Mouse (Mus musculus): ENCODE measurements at regions not wholly inside any gene's neighbourhood (a gene's known extent, or its start where the extent isn't known, plus 50 kb on each side); places are given as distances from the start of the nearest gene placed in this dataset.
"Not testable (repeated sequence)": the region's sequence is repeated elsewhere in the genome, so short reads cannot be mapped to it uniquely, and the experiment has no call there.

DNA sequence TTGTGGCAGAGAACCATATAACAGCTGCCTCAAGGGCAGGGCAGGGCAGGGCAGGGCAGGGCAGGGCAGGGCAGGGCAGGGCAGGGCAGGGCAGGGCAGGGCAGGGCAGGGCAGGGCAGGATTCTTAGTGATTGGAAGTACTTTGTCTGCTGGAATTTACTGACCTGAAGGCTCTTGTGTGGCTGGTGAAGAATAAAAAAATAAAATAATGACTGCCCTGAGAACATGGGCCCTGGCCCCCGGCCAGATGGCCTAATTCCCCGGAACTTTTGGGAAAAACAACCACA, 169.3 kb downstream of the Qk start:
- not testable (repeated sequence) for DNase-seq (ENCODE audit: low read depth)

DNA sequence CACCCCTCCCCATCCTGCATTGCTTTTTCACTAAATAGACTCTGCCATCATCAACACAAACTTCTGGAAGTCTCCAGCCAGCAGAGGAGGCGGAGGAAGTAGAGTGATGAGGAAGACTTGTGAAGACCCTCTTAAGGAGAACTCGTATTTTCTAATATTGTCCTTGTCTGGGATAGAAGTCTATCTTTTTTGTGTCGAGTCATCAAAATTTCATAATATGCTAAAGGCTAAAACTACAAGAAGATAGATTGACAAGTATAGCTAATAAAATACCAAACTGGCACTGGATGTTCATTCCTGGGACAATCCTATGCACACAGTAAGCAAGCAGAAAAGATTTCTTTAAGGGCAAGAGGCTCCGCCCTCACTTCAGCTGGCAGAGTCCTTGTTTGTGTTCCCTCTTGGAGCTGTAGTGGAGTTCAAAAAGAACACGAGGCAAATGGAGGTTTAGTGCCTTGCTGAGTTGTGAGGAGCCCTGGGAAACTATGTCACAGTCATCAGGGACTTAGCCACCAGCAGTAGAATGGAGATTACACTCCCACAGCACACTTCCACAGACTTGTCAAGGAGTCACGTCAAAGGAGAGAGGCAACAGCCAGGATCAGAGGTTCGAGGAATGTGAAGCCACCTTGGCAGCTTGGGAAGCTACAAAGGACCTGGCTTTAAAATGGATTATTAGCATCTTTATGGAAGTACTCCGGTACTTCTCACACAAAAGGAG, 169.8 kb downstream of the Qk start:
- no peak for DNase-seq (ENCODE audit: low read depth)

DNA sequence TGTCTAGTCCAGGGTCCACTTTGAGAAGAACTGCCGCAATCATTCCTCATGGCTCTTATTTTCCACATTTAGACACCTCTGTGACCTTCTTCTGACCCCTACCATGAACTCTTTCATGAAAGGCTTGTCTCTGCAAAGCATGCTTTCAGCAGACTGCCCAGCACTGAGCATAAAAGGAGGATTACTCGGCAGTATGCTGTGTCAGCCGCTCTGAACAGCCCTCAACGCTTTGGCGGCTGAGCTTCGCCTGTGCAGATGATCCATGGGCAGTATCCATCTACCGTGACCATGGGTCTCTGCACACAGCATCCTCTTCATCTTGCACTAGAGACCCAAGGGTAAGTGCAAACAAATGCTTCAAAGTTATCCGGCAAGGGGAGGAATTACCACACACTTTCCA, 172.5 kb downstream of the Qk start:
- DNase-seq (ENCODE audit: low read depth), result no peak

DNA sequence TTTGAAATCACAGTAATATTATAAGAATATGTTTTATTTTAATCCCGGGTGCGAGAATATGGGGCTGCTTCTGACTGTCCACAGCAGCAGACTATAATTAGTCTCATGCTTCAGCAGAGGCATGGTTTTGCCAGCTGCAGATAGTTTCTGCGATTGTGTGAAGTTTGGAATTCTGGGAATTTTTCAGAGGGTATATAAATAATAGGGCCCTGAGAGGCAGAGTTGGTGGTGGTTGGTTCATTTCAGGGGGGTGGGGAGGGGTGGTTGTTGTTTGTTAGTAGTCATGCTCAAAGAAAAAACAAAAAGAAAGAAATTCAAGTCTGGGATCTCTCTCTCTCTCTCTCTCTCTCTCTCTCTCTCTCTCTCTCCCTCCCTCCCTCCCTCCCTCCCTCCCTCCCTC, 173.1 kb downstream of the Qk start:
- DNase-seq (ENCODE audit: low read depth), result no peak

DNA sequence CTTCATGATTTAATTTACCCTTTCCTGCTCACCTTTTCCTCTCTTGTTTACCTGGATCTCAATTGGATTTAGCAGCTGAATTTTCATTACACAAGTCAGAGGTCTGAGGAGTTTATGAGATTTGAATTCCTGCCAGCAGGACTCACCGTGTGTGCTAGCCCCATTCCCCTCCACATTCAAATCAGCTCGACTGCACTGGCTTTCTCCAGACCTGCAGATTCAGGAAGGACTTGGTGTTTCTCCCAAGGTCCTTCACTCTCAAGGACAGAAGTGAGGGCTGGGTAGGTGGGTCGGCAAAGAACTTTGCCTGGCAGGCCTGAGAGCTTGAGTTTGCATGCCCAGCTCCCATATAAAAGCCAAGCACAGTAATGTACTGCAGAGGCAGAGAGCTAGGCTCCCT, 180.8 kb downstream of the Qk start:
- DNase-seq (ENCODE audit: low read depth), result no peak

DNA sequence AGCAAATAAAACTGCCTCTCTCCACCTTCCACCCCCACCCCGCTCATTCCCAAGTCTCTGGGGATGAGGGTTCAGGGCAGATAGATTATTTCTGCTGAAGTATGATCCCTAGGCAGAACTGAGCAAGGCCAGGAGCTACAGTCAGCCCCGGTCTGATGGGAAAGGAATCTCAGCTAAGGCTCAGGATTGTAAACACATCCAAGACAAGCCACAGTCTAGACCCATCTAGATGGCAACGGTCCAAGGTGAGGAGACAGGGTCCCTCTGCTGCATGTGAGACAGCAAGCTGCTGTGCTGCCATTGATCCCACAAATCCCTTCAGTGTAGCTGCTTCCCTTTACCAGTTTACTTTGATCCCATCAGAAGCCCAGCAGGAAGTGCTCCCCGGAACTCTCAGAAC, 181.3 kb downstream of the Qk start:
- no peak for DNase-seq (ENCODE audit: low read depth)

DNA sequence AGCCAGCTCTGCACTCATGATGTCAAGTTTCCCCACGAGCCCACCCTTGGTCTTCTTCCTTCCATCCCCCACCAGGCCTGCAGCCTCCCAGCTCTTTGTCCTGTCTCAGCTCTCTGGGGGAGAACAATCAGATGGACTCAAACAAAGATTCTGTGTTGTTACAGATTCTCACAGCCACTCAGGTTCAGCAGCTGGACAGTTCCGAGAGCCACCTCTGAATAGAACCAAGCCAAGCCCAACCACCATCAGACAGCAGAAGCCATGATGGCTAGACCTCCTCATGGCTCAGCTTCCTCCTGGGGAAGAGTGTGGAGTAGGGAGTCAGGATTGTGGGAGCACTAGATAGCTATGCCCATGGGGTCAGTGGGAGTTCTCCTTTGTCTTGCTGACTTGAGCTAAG, 184.5 kb downstream of the Qk start:
- DNase-seq (ENCODE audit: low read depth), result no peak

DNA sequence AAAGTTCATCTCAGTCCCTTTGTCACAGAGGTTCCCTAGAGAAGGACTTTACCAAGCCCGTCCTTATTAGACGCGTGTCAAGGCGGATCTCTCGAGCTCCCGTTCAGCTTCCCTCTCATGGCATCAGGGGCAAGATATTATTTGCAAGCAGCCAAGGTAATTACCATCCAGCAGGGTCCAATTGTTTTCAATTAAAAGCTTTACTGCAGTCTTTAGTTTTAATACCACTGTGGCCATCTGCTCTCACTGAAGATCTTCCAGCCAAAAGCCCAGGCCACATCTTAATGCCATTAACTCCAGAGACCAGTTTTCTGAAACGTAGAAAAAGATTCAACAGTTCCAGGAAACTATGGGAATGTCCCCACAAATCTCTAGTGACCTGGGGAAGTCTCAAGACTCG, 191.1 kb downstream of the Qk start:
- DNase-seq (ENCODE audit: low read depth), result no peak

DNA sequence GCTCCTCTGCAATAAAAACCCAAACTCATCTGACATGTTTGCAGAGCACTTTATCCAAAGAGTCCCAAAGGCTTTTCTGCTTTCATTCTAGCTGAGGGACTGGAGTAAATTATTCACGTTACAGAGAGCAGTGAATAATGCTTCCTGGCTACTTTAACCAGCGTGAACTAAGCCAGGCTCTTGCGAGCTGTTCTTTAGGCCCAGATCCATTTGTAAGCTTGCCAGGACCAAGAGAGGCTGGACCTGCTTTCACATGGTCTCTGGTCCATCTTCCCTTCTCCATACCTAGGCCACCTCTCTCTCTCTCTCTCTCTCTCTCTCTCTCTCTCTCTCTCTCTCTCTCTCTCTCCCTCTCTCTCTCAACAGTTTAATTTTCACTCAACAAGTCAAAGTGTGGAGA, 197.2 kb downstream of the Qk start:
- peak; percentile 7 for DNase-seq (ENCODE audit: low read depth)

DNA sequence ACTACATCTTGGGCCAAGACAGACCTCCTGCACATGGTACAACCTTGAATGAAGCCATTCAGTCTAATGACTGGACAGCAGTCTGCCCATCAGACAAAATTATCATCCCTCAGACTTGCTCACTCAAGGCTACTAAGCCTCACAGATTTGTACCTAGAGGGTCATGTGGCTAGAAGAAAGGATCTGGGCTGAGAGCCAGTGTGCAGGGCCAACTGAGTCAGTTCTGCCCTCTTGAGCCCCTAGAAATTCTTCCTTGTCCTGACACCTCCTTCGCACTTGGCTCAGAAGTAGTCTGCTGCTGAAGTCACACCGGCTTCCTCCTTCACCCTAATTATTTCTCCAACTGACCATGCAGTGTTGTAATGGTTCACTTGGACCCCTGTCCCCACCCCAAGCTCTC, 207.5 kb downstream of the Qk start:
- no peak for DNase-seq (ENCODE audit: low read depth)

DNA sequence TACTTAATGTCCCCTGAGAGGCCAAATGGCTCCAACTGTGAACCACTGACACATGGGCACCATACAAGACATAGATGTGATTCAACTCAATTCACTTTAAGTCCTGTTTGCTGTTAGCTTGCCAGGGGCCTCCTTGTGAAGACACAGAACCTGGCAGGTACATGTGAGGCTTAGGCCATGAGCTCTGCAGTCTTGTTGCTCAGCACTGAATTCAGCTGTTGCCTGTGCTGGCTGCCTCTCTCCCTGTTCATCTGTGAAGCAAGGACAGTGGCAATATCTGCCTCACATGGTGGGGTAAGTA, 209.3 kb downstream of the Qk start:
- no peak for DNase-seq (ENCODE audit: low read depth)

DNA sequence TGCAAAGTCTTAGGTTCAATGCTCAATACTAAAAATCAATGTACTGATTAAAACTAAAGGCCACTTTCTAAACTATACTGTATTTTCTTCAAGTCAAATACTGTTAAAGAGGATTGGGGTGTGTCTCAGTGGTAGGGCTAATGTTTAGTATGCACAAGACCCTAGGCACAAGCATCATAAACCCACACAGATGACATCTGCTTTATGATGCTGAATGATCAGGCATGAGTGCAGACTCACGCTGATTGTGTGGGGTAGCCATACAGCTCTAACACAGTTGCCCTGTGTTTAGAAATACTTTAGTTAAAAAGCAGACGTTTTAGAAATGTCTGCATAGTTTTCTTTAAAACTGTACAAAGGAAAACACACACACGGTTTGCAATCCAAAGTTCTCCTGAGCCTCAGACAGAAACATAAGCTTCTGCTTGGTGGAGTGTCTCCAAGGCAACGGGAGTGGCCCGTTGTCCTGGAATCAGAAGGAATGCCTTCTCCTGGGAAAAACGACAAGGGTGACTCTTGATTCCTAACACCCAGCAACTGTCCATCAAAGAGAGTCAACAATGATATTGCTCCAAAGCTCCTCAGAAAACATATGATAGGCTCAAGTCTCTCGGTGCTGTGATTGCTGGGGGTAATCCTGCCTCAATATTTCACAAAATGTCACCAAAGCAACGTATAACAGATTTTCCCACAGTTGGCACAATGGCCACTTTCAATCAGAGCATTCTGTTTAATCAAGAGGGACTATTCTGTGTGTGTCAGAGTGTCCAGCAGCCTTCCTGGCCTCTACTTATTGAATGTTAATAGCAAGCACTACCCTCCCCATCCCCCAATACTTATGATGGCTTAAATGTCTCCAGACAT, 209.9 kb downstream of the Qk start:
- DNase-seq (ENCODE audit: low read depth), result no peak

DNA sequence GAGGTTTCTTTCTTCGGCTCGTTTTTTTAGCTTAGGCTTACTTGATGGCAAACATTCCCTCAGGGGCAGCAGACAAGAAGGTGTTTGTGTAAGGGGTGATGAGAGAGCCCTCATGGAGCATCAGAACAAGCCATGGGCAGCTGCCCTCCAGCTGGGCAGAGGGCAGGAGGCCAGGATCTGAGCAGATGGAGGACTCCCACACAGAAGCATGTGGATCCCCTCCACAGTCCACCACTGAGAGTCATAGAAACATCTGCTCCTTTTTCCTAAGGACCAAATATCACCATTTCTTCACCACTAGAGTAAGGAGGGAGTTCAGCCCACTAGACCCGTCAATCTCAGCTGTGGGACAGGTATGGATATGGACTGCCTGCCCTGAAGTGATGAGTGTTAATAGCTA, 214.4 kb downstream of the Qk start:
- no peak for DNase-seq (ENCODE audit: low read depth)

DNA sequence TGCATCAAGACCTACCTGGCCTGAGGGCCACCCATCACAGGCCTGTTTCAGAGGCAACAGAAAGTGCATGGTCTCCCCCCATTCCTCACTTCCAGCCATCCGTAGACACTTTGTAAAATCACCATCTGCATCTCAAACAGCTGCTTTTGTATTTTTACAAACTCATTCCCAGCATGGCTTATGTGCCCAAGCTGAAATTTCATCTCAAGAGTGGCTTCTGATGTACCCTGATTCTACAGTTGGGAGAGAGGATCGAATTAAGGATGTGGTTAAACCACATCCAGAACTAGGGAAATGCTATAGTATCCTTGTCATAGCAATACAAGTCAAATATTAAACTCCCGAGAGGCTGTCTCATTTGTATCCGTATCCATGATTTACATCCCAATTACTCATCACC, 221.5 kb downstream of the Qk start:
- no peak for DNase-seq (ENCODE audit: low read depth)

DNA sequence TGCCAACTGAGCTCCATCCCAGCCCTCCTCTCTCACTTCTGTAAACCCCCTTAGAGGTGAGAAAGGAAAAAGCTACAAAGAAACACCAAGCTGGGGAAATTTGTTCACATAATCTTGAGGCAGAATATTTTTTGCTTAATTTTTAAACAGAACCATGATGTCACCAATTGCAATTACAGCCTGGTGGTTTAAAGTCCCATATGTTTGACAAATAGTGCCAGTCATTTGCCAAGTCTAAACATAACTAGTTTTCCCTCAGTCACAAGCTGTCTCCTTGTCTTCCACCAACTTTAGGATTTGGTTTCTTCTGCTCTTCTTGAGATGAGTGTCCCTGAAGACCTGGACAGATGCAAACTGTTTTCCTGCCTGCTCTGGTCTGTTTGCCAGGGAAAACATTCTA, 222.0 kb downstream of the Qk start:
- no peak for DNase-seq (ENCODE audit: low read depth)

DNA sequence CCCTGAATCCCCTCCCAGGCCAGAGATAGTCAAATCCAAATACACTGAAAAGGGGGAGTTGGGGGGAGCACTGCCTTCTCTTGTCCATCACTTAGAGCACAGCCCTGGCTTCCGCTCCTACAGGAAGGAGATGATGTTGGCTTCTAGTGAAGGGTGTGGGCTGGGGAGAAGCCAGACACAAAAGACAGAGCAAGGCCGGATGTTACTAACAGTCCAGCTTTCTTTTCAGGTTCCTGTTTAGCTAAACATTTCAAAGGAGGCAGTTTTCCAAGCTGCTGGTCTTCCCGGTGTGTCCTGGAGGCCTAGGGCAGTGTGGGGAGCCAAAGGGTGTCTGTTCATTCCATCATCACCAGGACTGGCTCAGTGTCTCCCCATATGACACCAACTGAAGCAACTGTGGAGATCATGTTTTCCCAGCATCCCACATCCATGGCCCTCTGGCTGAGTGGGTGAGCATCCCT, 223.8 kb downstream of the Qk start:
- no peak for DNase-seq (ENCODE audit: low read depth)

DNA sequence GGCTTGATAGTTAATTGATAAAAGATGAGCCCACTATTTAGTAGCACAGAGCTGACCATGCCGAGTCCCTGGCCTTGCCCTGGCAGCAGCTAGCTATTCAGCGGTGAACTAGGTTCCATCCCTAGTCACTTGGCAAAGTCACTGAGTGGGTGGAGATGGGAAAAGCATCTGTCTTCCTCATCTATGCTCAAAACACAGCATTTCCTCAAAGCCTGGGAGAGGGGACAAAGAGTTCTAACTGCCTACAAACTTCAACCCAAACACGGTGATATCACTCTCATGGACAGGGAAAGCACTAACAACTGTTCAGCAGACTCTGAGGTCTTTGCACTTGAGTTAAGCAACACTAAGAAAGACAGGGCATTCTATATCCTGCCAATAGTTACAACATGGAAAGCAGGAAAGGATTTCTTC, 225.5 kb downstream of the Qk start:
- DNase-seq (ENCODE audit: low read depth), result no peak

DNA sequence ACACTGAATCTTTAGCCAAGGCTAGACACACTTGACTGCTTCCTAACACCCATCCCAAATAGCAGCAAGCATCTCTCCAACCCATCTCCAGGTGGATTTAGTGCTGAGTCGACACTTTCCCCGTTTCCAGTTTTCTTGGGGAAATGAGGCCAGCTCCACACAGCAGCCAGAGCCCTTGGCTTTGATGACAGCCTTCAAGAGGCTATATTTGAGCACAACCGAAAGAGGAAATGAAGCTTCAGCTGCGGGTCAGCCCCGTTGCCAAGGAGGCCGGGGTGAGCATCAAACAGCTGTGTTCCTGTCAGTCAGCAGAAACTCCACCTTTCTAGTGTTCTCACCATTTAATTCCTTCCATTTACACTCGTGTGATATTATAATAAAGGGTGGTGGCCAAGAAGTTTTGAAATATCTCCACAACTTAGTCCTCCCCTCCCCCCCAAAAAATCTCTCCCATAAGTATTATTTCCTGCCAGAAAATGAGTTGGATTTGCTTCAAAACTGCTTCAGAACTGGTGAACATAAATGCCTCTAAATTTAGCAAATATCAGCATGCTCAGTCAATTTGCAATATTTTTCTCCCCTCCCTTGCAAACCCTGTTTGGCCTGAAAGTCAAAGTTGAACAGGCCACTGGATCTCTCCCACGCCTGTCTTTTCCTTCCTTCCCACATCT, 226.1 kb downstream of the Qk start:
- no peak for DNase-seq (ENCODE audit: low read depth)

DNA sequence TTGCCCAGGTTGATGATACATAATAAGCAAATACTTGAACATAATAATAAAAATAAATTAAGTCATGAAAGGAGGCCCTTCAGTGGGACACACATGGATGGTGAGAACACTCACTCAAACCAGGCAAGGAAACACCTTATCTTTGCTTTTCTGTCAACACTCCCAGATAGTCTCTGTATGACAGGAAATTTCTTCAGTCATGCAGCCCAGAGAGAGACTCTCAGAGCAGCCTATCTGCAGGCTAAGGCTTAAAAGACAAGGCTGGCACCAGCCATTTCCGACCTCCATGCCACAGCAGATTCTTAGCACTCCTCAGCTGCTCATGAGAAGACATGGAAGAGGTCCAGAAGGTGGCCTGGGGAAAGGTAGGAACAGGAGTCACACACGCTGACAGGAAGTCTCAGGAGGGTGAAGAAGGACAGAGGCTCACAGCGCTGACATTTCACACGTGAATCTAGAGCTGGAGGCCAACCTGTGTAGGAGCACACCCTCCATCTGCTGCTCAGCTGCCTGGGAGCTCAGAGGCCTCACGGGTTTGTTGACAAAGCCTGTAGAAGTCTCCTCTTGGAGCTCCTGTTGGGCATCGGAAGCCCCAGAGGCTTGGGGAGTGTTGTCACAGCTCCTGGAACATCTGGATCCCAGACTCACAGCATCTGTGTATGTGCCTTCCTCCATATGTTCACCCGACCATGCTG, 232.3 kb downstream of the Qk start:
- DNase-seq (ENCODE audit: low read depth), result no peak

DNA sequence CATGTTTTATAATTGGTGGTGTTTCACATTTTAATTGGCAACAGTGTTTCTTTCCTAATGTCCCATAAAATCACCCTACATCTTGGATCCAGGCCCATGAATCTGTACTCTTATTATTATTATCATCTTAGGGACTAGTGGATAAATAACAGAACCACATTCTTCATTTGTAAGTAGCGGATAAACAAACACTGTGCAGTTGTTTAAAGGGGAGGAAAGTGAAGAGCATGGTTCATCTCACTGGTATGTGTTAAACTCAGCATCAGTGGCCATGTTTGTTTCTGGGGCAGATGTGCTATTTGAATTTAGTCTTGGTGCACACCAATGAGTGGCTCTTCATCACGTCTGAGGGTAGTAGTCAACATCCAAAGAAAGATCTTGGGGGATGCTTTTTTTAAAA, 233.1 kb downstream of the Qk start:
- DNase-seq (ENCODE audit: low read depth), result no peak

DNA sequence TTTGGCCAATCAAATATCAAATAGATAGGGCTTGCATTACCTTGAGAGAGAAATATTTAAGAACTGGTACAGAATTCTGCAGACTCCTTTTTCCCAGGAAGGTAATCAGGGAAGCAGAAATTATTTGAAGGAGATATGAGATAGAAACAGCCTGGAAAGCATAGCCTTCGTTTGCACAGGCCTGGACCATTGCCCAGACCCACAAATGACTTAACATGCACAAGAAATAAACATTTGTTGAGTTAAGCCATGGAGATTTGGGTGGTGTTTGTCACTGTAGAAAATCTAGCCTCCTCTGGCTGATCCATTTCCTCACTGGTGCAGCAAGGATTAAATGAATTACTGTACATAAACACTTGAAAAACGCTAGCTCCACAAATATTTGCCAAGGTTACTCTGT, 233.5 kb downstream of the Qk start:
- DNase-seq (ENCODE audit: low read depth), result no peak

DNA sequence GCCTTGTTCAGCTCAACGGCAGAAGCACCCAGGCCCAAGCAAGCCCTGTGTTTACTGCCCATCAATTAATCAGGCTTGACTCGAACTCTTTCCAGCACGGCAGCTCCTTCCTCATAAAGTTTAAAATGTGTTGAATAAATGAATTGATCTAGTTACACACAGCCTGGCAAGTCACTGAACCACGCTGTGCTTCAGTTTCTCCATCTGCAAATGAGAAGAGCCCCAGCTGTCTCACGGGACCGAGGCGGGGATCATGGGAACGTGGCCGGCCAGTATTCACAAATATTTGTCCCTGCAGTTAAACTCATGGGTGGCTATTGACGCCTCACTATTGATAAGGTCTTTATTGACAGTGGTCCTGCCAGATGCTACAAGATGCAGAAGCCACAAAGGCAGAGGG, 237.9 kb downstream of the Qk start:
- DNase-seq (ENCODE audit: low read depth), result no peak
